Mouse (Mus musculus): Measurements from ENCODE around the gene Mrtfb. TPM values are rescaled to one million over a fixed set of nuclear protein-coding genes. Genes with fewer than 3 reads are reported as not detected.

The Mrtfb gene
- total and polyA plus RNA-seq, 3 experiments = 2.1 to 12.1 (median 5.6) TPM

DNA sequence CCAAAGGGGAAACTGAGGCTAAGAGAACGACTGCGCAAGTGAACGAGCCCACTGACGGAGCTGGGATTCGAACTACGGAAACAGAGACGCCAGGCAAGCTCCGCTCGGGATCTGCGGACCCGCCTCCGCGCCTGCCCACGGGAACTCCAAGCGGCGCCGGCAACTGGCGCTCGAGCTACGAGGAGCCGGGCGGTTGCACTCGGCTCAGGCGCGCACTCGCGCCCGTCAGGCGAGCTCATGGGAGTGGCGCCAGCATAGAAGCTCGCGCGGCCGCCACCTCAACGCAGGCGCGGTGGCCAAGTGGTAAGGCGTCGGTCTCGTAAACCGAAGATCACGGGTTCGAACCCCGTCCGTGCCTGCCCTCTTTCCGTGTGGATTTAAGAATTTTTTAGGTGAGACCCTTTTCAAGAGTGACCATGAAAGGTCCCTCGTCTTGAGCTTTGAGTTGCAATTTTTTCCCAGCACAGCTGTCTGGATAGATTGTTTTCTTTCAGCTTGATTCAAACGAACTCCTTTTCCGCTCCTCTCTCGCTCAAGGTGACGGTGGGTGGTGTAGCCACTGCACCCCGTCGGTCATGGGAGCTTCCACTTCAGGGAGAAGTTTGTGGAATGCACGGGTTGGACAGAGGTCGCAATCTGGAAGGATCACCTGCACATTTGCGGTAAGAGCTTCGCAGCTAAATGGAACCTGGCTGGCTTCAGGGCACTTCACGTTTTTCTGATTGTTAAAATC lies 180.9 kb downstream of the Mrtfb start:
- peaks cover 38% of the 10 kb centered on the region for H3K4me1 ChIP-seq (ENCODE audit: insufficient read depth, low read depth, low read length)
- H3K27me3 ChIP-seq (ENCODE audit: insufficient read depth, low read length) = peaks cover 35% of the 10 kb centered on the region
- peak overlapping the region; percentile 72 for H3K4me3 ChIP-seq (ENCODE audit: low read depth, low read length)
- DNase-seq (ENCODE audit: low spot score) (peak; percentile 87), ATAC-seq (ENCODE audit: extremely low read depth, insufficient number of reproducible peaks, low FRiP score, poor library complexity, severe bottlenecking) (peak; percentile 66)
- H3K36me3 ChIP-seq (replicated peaks) = no peaks in the 10 kb centered on the region
- TF ChIP-seq GATA1 (IDR thresholded peaks at IDR 0.05; ENCODE audit: borderline replicate concordance, low read length) (no peak), TAL1 (conservative IDR thresholded peaks at IDR 0.05; ENCODE audit: low read depth, low read length) (no peak), GATA2 (IDR thresholded peaks at IDR 0.05; ENCODE audit: borderline replicate concordance, low read depth, low read length) (no peak), POLR2AphosphoS5 (IDR thresholded peaks at IDR 0.05; ENCODE audit: insufficient replicate concordance, low read depth, low read length) (no peak), CTCF (IDR thresholded peaks at IDR 0.05; ENCODE audit: low read depth, low read length) (no peak)
- H3K9me3 ChIP-seq (replicated peaks) = no peaks in the 10 kb centered on the region

GRCm38 (mm10) chr16:13437770-13438372 lies 181.6 kb downstream of the Mrtfb start:
- DNase-seq (ENCODE audit: low spot score) (peak; percentile 59), ATAC-seq (ENCODE audit: extremely low read depth, insufficient number of reproducible peaks, low FRiP score, poor library complexity, severe bottlenecking) (peak; percentile 61)
- Histone ChIP-seq H3K4me3 (ENCODE audit: low read depth, low read length) (peak overlapping the region; percentile 72), H3K36me3 (replicated peaks) (no peaks in the 10 kb centered on the region), H3K9me3 (replicated peaks) (no peaks in the 10 kb centered on the region), H3K27me3 (ENCODE audit: insufficient read depth, low read length) (peaks cover 34% of the 10 kb centered on the region), H3K4me1 (ENCODE audit: insufficient read depth, low read depth, low read length) (peaks cover 38% of the 10 kb centered on the region)
- TF ChIP-seq CTCF (IDR thresholded peaks at IDR 0.05; ENCODE audit: low read depth, low read length) (no peak), GATA1 (IDR thresholded peaks at IDR 0.05; ENCODE audit: borderline replicate concordance, low read length) (no peak), POLR2AphosphoS5 (IDR thresholded peaks at IDR 0.05; ENCODE audit: insufficient replicate concordance, low read depth, low read length) (no peak), TAL1 (conservative IDR thresholded peaks at IDR 0.05; ENCODE audit: low read depth, low read length) (no peak), GATA2 (IDR thresholded peaks at IDR 0.05; ENCODE audit: borderline replicate concordance, low read depth, low read length) (no peak)

DNA sequence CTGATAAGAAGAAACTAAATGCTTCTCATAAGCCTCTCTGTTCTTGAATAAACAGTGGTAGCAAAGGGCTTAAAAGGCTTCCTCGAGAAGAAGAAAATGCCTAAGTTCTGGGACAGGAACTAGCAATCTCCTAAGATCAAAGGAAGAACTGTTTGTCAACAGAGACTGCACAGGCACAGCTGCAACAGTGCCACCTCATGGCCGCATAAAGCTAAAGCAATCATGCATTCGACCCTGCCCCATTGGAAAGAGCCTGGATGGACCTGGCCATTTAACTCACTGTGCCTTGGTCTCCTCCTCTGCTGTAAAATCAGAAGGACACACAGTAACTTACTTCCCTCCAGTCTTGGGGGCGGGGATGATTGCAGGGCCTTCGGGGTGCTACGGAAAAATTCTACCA lies 184.2 kb downstream of the Mrtfb start:
- peaks cover 32% of the 10 kb centered on the region for H3K27me3 ChIP-seq (ENCODE audit: insufficient read depth, low read length)
- DNase-seq (ENCODE audit: low spot score) = peak; percentile 35
- H3K9me3 ChIP-seq (replicated peaks) = no peaks in the 10 kb centered on the region
- no peaks in the 10 kb centered on the region for H3K36me3 ChIP-seq (replicated peaks)
- H3K4me1 ChIP-seq (ENCODE audit: insufficient read depth, low read depth, low read length) = peaks cover 43% of the 10 kb centered on the region
- TF ChIP-seq CTCF (IDR thresholded peaks at IDR 0.05; ENCODE audit: low read depth, low read length) (peak; percentile 83), POLR2AphosphoS5 (IDR thresholded peaks at IDR 0.05; ENCODE audit: insufficient replicate concordance, low read depth, low read length) (no peak)
- ATAC-seq (ENCODE audit: extremely low read depth, insufficient number of reproducible peaks, low FRiP score, poor library complexity, severe bottlenecking) = no peak
- H3K4me3 ChIP-seq (ENCODE audit: low read depth, low read length) = no peak overlapping the region

DNA sequence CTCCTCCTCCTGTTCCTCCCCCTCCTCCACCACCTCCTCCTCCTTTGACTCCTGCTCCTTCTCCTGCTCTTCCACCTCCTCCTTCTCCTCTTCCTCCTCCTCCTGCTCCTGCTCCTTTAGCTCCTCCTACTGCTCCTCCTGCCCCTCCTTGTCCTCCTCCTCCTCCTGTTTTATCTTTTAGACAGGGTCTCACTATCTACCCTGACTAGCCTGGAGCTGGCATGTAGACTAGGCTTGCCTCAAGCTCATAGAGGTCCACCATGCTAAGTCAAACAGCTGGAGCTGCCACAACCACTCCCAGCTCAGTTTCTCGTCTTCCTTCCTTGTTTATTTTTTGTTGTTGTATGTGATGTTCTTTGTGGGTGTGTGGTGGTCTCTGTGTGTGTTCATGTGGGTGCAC lies 187.5 kb downstream of the Mrtfb start:
- no peak for DNase-seq (ENCODE audit: low spot score)
- Histone ChIP-seq H3K27me3 (ENCODE audit: insufficient read depth, low read length) (peaks cover 61% of the 10 kb centered on the region), H3K36me3 (replicated peaks) (no peaks in the 10 kb centered on the region), H3K4me1 (ENCODE audit: insufficient read depth, low read depth, low read length) (peaks cover 39% of the 10 kb centered on the region), H3K9me3 (replicated peaks) (no peaks in the 10 kb centered on the region), H3K4me3 (ENCODE audit: low read depth, low read length) (no peak overlapping the region)
- TF ChIP-seq POLR2AphosphoS5 (IDR thresholded peaks at IDR 0.05; ENCODE audit: insufficient replicate concordance, low read depth, low read length) (no peak), GATA1 (IDR thresholded peaks at IDR 0.05; ENCODE audit: borderline replicate concordance, low read length) (no peak), TAL1 (conservative IDR thresholded peaks at IDR 0.05; ENCODE audit: low read depth, low read length) (no peak), CTCF (IDR thresholded peaks at IDR 0.05; ENCODE audit: low read depth, low read length) (no peak), GATA2 (IDR thresholded peaks at IDR 0.05; ENCODE audit: borderline replicate concordance, low read depth, low read length) (no peak)
- no peak for ATAC-seq (ENCODE audit: extremely low read depth, insufficient number of reproducible peaks, low FRiP score, poor library complexity, severe bottlenecking)

GRCm38 (mm10) chr16:13445461-13445860 lies 189.2 kb downstream of the Mrtfb start:
- H3K27me3 ChIP-seq (ENCODE audit: insufficient read depth, low read length) = peaks cover 73% of the 10 kb centered on the region
- H3K4me1 ChIP-seq (ENCODE audit: insufficient read depth, low read depth, low read length) = peaks cover 37% of the 10 kb centered on the region
- H3K36me3 ChIP-seq (replicated peaks) = no peaks in the 10 kb centered on the region
- H3K9me3 ChIP-seq (replicated peaks) = no peaks in the 10 kb centered on the region
- no peak for TF ChIP-seq GATA1 (IDR thresholded peaks at IDR 0.05; ENCODE audit: borderline replicate concordance, low read length)
- TF ChIP-seq GATA2 (IDR thresholded peaks at IDR 0.05; ENCODE audit: borderline replicate concordance, low read depth, low read length) = no peak
- TF ChIP-seq TAL1 (conservative IDR thresholded peaks at IDR 0.05; ENCODE audit: low read depth, low read length) = no peak
- no peak overlapping the region for H3K4me3 ChIP-seq (ENCODE audit: low read depth, low read length)
- no peak for ATAC-seq (ENCODE audit: extremely low read depth, insufficient number of reproducible peaks, low FRiP score, poor library complexity, severe bottlenecking)
- DNase-seq (ENCODE audit: low spot score) = no peak

DNA sequence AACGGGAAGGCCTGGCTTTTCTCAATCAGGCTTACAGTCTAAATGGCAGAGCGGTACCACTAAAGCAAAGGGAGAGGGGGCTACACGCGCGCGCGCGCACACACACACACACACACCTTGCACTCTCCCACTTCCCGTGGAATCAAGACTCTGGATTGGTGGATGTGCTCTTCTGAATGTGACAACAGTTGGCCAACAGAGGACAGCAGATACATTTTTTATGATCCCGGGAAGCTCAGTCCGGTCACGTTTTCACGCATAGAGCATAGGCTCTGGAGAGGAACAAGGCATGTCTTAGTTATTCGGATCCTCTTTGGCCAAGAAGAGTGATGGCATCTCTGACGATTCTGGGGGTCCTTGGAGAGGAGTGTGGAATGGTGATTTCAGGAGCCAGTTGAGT lies 190.2 kb downstream of the Mrtfb start:
- Histone ChIP-seq H3K4me1 (ENCODE audit: insufficient read depth, low read depth, low read length) (peaks cover 38% of the 10 kb centered on the region), H3K9me3 (replicated peaks) (no peaks in the 10 kb centered on the region), H3K4me3 (ENCODE audit: low read depth, low read length) (no peak overlapping the region), H3K36me3 (replicated peaks) (no peaks in the 10 kb centered on the region), H3K27me3 (ENCODE audit: insufficient read depth, low read length) (peaks cover 79% of the 10 kb centered on the region)
- TF ChIP-seq GATA1 (IDR thresholded peaks at IDR 0.05; ENCODE audit: borderline replicate concordance, low read length) = no peak
- no peak for TF ChIP-seq POLR2AphosphoS5 (IDR thresholded peaks at IDR 0.05; ENCODE audit: insufficient replicate concordance, low read depth, low read length)
- TF ChIP-seq TAL1 (conservative IDR thresholded peaks at IDR 0.05; ENCODE audit: low read depth, low read length) = no peak
- TF ChIP-seq GATA2 (IDR thresholded peaks at IDR 0.05; ENCODE audit: borderline replicate concordance, low read depth, low read length) = no peak
- TF ChIP-seq CTCF (IDR thresholded peaks at IDR 0.05; ENCODE audit: low read depth, low read length) = no peak
- ATAC-seq (ENCODE audit: extremely low read depth, insufficient number of reproducible peaks, low FRiP score, poor library complexity, severe bottlenecking) (no peak), DNase-seq (ENCODE audit: low spot score) (no peak)
